Mouse (Mus musculus): Measurements from ENCODE around the gene Ctsj. TPM values are rescaled to one million over a fixed set of nuclear protein-coding genes. Genes with fewer than 3 reads are reported as not detected.

Ctsj gene
- polyA plus RNA-seq (2014; fragmentation: Illumina TruSeq; extraction: RNeasy Lipid Tissue Mini Kit (QIAGEN cat#74804); ENCODE audit: insufficient read depth, low read depth, low replicate concordance), result not detected

DNA sequence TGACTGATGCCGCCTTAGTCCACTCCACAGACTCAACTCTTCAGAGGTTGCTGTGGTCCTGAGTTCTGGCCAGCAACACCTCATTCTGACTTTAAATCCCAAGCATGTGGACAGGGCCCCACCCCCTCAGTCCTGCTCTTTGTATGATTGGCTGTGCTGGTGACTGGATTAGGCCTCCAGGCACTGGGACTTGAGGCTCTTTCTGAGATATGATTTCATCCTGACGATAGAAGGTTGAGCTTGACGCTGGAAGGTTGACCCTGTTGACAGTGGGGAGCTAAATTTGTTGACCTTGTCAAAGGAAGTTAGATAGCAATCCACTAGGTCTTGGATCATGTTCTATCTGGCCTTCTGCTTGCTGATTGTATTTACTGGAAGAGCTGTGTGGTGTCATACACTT, at the start of gene Ctsj:
TSS of gene Ctsj (minus strand) at position 101 of the 400 bp plus-strand sequence.

DNA sequence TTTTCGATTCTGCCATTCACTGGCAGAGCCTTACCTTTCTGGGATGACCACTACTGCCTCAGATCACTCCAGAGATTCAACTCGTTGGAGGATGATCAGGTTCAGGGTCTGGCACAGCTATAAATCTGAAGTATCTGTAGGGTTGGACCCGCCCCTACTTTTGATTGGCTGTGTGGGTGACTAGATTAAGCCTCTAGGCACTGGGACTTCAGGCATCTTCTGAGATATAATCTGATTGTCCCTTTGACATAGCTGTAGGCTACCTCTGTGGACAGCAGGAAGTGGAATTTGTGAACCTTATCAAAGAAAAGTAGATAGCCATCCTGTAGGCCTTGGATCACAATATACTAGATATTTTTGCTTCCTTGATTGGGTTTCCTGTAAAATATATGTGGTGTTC, 34.8 kb upstream of the Ctsj start, which contains the start of gene Ctsq:
TSS of gene Ctsq (minus strand) at position 101 of the 400 bp plus-strand sequence.

Other genes starting within 250 kb of the Ctsj start
- not detected for gene BC051665, start 219.6 kb downstream of the Ctsj start, polyA plus RNA-seq (2014; fragmentation: Illumina TruSeq; extraction: RNeasy Lipid Tissue Mini Kit (QIAGEN cat#74804); ENCODE audit: insufficient read depth, low read depth, low replicate concordance)
- not detected for gene Ctsll3, start 203.1 kb downstream of the Ctsj start, polyA plus RNA-seq (2014; fragmentation: Illumina TruSeq; extraction: RNeasy Lipid Tissue Mini Kit (QIAGEN cat#74804); ENCODE audit: insufficient read depth, low read depth, low replicate concordance)
- 0.82 TPM for gene 4930486L24Rik, start 141.5 kb downstream of the Ctsj start, polyA plus RNA-seq (2014; fragmentation: Illumina TruSeq; extraction: RNeasy Lipid Tissue Mini Kit (QIAGEN cat#74804); ENCODE audit: insufficient read depth, low read depth, low replicate concordance)
- 3.8 TPM for gene Gm49392, start 109.1 kb downstream of the Ctsj start, polyA plus RNA-seq (2014; fragmentation: Illumina TruSeq; extraction: RNeasy Lipid Tissue Mini Kit (QIAGEN cat#74804); ENCODE audit: insufficient read depth, low read depth, low replicate concordance)
- 30.0 TPM for gene Ctla2b, start 108.5 kb downstream of the Ctsj start, polyA plus RNA-seq (2014; fragmentation: Illumina TruSeq; extraction: RNeasy Lipid Tissue Mini Kit (QIAGEN cat#74804); ENCODE audit: insufficient read depth, low read depth, low replicate concordance)
- gene Tpbpb, start 101.1 kb downstream of the Ctsj start, polyA plus RNA-seq (2014; fragmentation: Illumina TruSeq; extraction: RNeasy Lipid Tissue Mini Kit (QIAGEN cat#74804); ENCODE audit: insufficient read depth, low read depth, low replicate concordance), result not detected
- gene Gm49393, start 70.4 kb downstream of the Ctsj start, polyA plus RNA-seq (2014; fragmentation: Illumina TruSeq; extraction: RNeasy Lipid Tissue Mini Kit (QIAGEN cat#74804); ENCODE audit: insufficient read depth, low read depth, low replicate concordance), result not detected
- 27.7 TPM for gene Gm49391, start 69.4 kb downstream of the Ctsj start, polyA plus RNA-seq (2014; fragmentation: Illumina TruSeq; extraction: RNeasy Lipid Tissue Mini Kit (QIAGEN cat#74804); ENCODE audit: insufficient read depth, low read depth, low replicate concordance)
- gene Ctla2a, start 69.3 kb downstream of the Ctsj start, polyA plus RNA-seq (2014; fragmentation: Illumina TruSeq; extraction: RNeasy Lipid Tissue Mini Kit (QIAGEN cat#74804); ENCODE audit: insufficient read depth, low read depth, low replicate concordance), result 546 TPM
- not detected for gene Tpbpa, start 64.0 kb downstream of the Ctsj start, polyA plus RNA-seq (2014; fragmentation: Illumina TruSeq; extraction: RNeasy Lipid Tissue Mini Kit (QIAGEN cat#74804); ENCODE audit: insufficient read depth, low read depth, low replicate concordance)
- not detected for gene Ctsq, start 34.7 kb upstream of the Ctsj start, polyA plus RNA-seq (2014; fragmentation: Illumina TruSeq; extraction: RNeasy Lipid Tissue Mini Kit (QIAGEN cat#74804); ENCODE audit: insufficient read depth, low read depth, low replicate concordance)
- gene Ctsr, start 158.3 kb upstream of the Ctsj start, polyA plus RNA-seq (2014; fragmentation: Illumina TruSeq; extraction: RNeasy Lipid Tissue Mini Kit (QIAGEN cat#74804); ENCODE audit: insufficient read depth, low read depth, low replicate concordance), result not detected
- gene Cts6, start 197.5 kb upstream of the Ctsj start, polyA plus RNA-seq (2014; fragmentation: Illumina TruSeq; extraction: RNeasy Lipid Tissue Mini Kit (QIAGEN cat#74804); ENCODE audit: insufficient read depth, low read depth, low replicate concordance), result not detected
- gene Cts8, start 249.4 kb upstream of the Ctsj start, polyA plus RNA-seq (2014; fragmentation: Illumina TruSeq; extraction: RNeasy Lipid Tissue Mini Kit (QIAGEN cat#74804); ENCODE audit: insufficient read depth, low read depth, low replicate concordance), result not detected

All from lung, adult 10 weeks (tissue).